Mouse (Mus musculus) fat pad, adult 2 months (tissue): ENCODE data around the gene Haao.

ENCODE experiments used
- DNase-seq: peaks from one replicate; pipeline ENCODE4 v3.0.0-alpha.2; 2011; ENCODE audit warnings: low read depth, low spot score; ENCODE audit errors: extremely low read depth

The Haao gene

GRCm38 (mm10) chr17:83792388-83792787, 55.4 kb downstream of the Haao start:
- no peak for DNase-seq

DNA sequence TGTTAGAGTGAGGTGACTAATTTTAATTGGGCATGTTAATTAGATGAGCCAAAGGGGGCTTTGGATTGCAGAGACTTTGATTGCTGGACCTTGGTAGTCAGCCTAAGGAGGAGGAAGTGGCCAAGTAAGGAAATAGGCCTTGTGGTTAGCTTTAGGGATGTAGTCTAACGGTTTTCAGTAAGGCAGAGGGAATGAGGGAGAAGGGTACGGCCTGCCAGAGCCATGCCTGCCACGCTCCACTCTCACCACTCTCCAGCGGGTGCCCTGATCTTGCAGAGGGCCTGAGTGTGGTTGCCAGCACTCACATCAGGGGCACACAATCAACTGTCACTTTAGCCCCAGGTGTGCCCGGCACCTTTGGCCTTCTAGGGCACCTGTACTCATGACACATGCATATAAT, 57.6 kb downstream of the Haao start:
- DNase-seq, result no peak

DNA sequence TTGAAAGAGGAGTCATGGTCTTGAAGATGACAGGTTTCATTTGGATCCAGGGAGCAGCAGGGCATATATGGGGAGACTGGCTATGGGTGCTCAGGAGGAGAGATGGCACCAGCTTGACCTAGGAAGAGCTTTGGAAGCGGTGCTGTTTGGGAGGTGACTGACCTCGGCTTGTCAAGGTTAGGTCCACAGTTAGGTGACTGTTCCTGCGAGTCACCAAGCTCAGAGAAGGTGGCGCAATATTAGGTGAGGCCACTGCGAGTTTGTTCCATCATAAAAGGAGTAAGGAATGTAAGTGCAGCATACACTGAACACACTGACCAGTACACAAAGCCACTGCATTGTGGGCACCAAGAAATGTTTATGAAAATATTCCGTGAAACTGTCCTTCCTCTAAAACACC, 61.3 kb downstream of the Haao start:
- no peak for DNase-seq

DNA sequence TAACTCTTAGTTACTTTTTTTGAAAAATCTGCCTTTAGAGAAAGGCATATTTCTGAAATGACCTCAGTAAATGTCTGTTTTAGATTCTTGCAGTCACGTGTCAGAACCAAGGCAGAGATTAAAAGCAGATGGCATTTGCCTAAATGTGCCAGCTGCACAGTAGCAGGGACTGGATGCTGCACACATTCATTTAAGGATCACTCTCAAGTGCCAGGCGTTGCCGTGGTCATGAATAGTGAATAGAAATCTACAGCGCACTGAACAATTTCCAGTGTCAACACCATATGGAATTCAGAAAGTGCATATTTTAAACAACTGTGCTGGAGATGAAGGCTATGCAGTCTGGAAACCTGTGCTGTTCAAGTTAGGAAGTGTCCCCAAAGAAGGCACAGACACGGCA, 65.0 kb downstream of the Haao start:
- no peak for DNase-seq
